9 mouse cellular contexts compared by ENCODE assay signal in the genomic region with DNA sequence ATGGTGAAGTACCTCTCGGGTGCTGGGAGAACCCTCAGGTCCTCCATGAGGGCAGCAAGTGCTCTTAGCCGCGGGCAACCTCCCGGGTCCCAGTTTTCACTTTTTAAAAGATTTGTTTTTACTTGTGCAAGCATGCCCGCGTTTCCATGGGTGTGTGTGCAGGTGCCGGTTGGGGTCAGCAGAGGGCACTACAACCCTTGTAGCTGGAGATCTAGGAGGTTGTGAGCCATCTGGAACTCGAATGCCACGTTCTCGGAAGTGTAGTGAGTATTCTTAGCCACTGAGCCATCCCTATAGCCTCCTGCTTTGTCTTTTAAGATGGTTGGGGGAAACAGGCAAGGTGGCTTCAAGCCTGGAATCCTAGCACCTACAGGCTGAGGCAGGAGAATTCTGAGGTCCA. TPM values are rescaled to one million over a fixed set of nuclear protein-coding genes. Genes with fewer than 3 reads are reported as not detected.
A peak's percentile ranks its signal among the peaks of the same experiment; 100 is the strongest.
DNase-seq lines count a peak whose midpoint lies in the region; TF ChIP-seq lines count a peak whose summit lies in the region.
"Had no signal": no experiment of that assay in that cellular context is flagged by ENCODE, and none has a peak within 500 bp of the region (broad histone marks: within the 10 kb centered on the region; RNA-seq: fewer than 3 reads in every experiment).

No protein-coding gene starts in this region.

- no peaks in the 10 kb centered on the region for H3K79me2 ChIP-seq in CH12.LX (replicated peaks; ENCODE audit: control insufficient read depth, extremely low read depth, insufficient read depth, poor library complexity, severe bottlenecking)
- H3K79me2 ChIP-seq in heart, adult 2 months (replicated peaks; ENCODE audit: control insufficient read depth, insufficient read depth, low read length): no peaks in the 10 kb centered on the region

- WGBS in heart, adult 2 months: 18% methylated on average over 10 of the region's 10 CpGs

- H3K27me3 ChIP-seq in CH12.LX (replicated peaks): no peaks in the 10 kb centered on the region
- H3K27me3 ChIP-seq in heart, adult 2 months (ENCODE audit: control insufficient read depth, insufficient read depth, low read length): no peaks in the 10 kb centered on the region

- TF ChIP-seq EP300 in CH12.LX (IDR thresholded peaks at IDR 0.05; ENCODE audit: low read length): no peak
- peak; percentile 79 for TF ChIP-seq EP300 in heart, adult 2 months (IDR thresholded peaks at IDR 0.05; ENCODE audit: insufficient read depth, low read depth, low read length)

- dilution Hi-C loops in CH12.LX (cut with MboI; ENCODE audit: extremely low pct_ligation_motif_present, extremely low pct_unique_long_range_greater_than_20kb, low sequenced_read_pairs): no loop called here

- H3K36me3 ChIP-seq in CH12.LX (replicated peaks in 1 of 2; ENCODE audit: control insufficient read depth in 1 of 2, insufficient read depth in 1 of 2, low read length in 1 of 2): peaks cover 0 to 80% of the 10 kb centered on the region in 2 experiments
- no peaks in the 10 kb centered on the region for H3K36me3 ChIP-seq in heart, adult 2 months (ENCODE audit: control insufficient read depth, insufficient read depth, low read length)

- peak; percentile 87 for DNase-seq in CH12.LX (ENCODE audit: extremely low read depth)
- DNase-seq in adrenal gland, adult 18-20 months (ENCODE audit: low spot score in 2 of 2): peak; percentile 62 to 74
- DNase-seq in embryo, embryonic 10.5 days (ENCODE audit: low spot score): peak; percentile 83
- peak; percentile 75 to 81 for DNase-seq in heart, adult 2 months
- peak; percentile 49 to 81 for DNase-seq in layer of hippocampus, adult 18-20 months (ENCODE audit: low spot score in 2 of 2)
- DNase-seq in lung, postnatal 14 days: peak; percentile 84
- peak; percentile 77 for DNase-seq in right cerebral cortex, adult 18-20 months
- DNase-seq in urinary bladder, postnatal 25 days (ENCODE audit: low spot score): peak; percentile 69

- H3K4me2 ChIP-seq in CH12.LX (ENCODE audit: insufficient read depth, low read depth, poor library complexity, severe bottlenecking): no peak overlapping the region

- TF ChIP-seq POLR2A in CH12.LX (IDR thresholded peaks at IDR 0.05; ENCODE audit: low read depth, low read length): no peak
- TF ChIP-seq POLR2A in heart, adult 2 months (IDR thresholded peaks at IDR 0.05; ENCODE audit: insufficient read depth, low read depth, low read length): no peak

- H3K9me3 ChIP-seq in CH12.LX (replicated peaks; ENCODE audit: low read length): peaks cover 4% of the 10 kb centered on the region

- H3K4me3 ChIP-seq in CH12.LX (replicated peaks in 1 of 3; ENCODE audit: low read depth in 2 of 3, low read length in 2 of 3, poor library complexity in 1 of 3): no peak overlapping the region
- no peak overlapping the region for H3K4me3 ChIP-seq in heart, adult 2 months

- peak; percentile 99 for TF ChIP-seq RAD21 in CH12.LX (IDR thresholded peaks at IDR 0.05; ENCODE audit: low read depth, low read length)

- H3K4me1 ChIP-seq in CH12.LX (ENCODE audit: control insufficient read depth in 1 of 2, insufficient read depth in 2 of 2): peaks cover 10 to 30% of the 10 kb centered on the region in 2 experiments; a peak in 3 of 4 replicates
- peaks cover 2% of the 10 kb centered on the region; the same call in 1 of the 2 replicates for H3K4me1 ChIP-seq in heart, adult 2 months (ENCODE audit: control insufficient read depth, insufficient read depth, low read length)

- H3K27ac ChIP-seq in CH12.LX (ENCODE audit: insufficient read depth, low read depth): no peak overlapping the region
- H3K27ac ChIP-seq in heart, adult 2 months: peak overlapping the region; percentile 13; the same call in 1 of the 2 replicates

- intact Hi-C loops in heart, adult 2 months (cut with DNase I): loop anchor here (1.0 to 2.0 kb wide), 5 partner anchors 31 to 197 kb away; no protein-coding TSS in a partner anchor

- in situ Hi-C loops in CH12.LX (cut with MboI; ENCODE audit: low pct_ligation_motif_present, low pct_unique_long_range_greater_than_20kb, low sequenced_read_pairs): loop anchor here (5.0 kb wide), 1 partner anchor 45 kb away; the partner anchor contains the start of gene Clip2

- peak; percentile 51 to 98 for TF ChIP-seq CTCF in CH12.LX (conservative IDR thresholded peaks at IDR 0.05 in 1 of 2, IDR thresholded peaks at IDR 0.05 in 1 of 2; ENCODE audit: low read depth in 2 of 2, low read length in 2 of 2)
- peak; percentile 92 for TF ChIP-seq CTCF in heart, adult 2 months (IDR thresholded peaks at IDR 0.05)

- H3K9ac ChIP-seq in CH12.LX (ENCODE audit: insufficient read depth, low read depth): no peak overlapping the region
- H3K9ac ChIP-seq in heart, adult 2 months (ENCODE audit: low read depth, low read length): no peak overlapping the region

TF ChIP-seq in CH12.LX, 34 proteins besides CTCF, POLR2A, EP300 and RAD21:
- TF ChIP-seq IRF4 (IDR thresholded peaks at IDR 0.05; ENCODE audit: low read depth, low read length) (peak; percentile 77), MXI1 (IDR thresholded peaks at IDR 0.05; ENCODE audit: low read depth, low read length) (peak; percentile 68; the same call in 1 of the 2 replicates), ZC3H11A (IDR thresholded peaks at IDR 0.05; ENCODE audit: low read depth, low read length) (peak; percentile 88), TBP (conservative IDR thresholded peaks at IDR 0.05; ENCODE audit: low read depth, low read length) (no peak), MAZ (IDR thresholded peaks at IDR 0.05; ENCODE audit: low read depth, low read length) (0 out of 2 replicates have a peak, but pooled peaks have one; percentile 60), ETS1 (conservative IDR thresholded peaks at IDR 0.05; ENCODE audit: low read depth, low read length) (no peak), MEF2A (IDR thresholded peaks at IDR 0.05; ENCODE audit: borderline replicate concordance, low read depth, low read length) (peak; percentile 70; the same call in 1 of the 2 replicates), CHD1 (IDR thresholded peaks at IDR 0.05; ENCODE audit: low read depth, low read length) (no peak), BHLHE40 (IDR thresholded peaks at IDR 0.05; ENCODE audit: low read depth, low read length) (peak; percentile 62), MAX (IDR thresholded peaks at IDR 0.05; ENCODE audit: low read length) (peak; percentile 83; the same call in 1 of the 2 replicates), USF1 (IDR thresholded peaks at IDR 0.05; ENCODE audit: low read depth, low read length) (no peak), POLR2AphosphoS2 (IDR thresholded peaks at IDR 0.05; ENCODE audit: low read depth, low read length) (no peak), SIN3A (IDR thresholded peaks at IDR 0.05; ENCODE audit: low read length) (peak; percentile 76), JUN (IDR thresholded peaks at IDR 0.05; ENCODE audit: insufficient read depth, low read depth, low read length) (no peak), MAFK (IDR thresholded peaks at IDR 0.05; ENCODE audit: insufficient replicate concordance, low read length) (no peak), GABPA (IDR thresholded peaks at IDR 0.05; ENCODE audit: insufficient replicate concordance, low read depth, low read length) (no peak), SMC3 (IDR thresholded peaks at IDR 0.05; ENCODE audit: low read depth, low read length) (peak; percentile 97), TCF12 (IDR thresholded peaks at IDR 0.05; ENCODE audit: low read depth, low read length) (peak; percentile 55; the same call in 1 of the 2 replicates), ELF1 (IDR thresholded peaks at IDR 0.05; ENCODE audit: low read depth, low read length) (peak; percentile 66; the same call in 1 of the 2 replicates), MYC (IDR thresholded peaks at IDR 0.05; ENCODE audit: low read depth, low read length) (peak; percentile 94), NELFE (IDR thresholded peaks at IDR 0.05; ENCODE audit: low read depth, low read length) (peak; percentile 44; the same call in 1 of the 2 replicates), CHD2 (IDR thresholded peaks at IDR 0.05; ENCODE audit: low read length) (no peak), UBTF (IDR thresholded peaks at IDR 0.05; ENCODE audit: low read depth, low read length) (no peak), KAT2A (IDR thresholded peaks at IDR 0.05; ENCODE audit: insufficient replicate concordance, low read length) (no peak), PAX5 (IDR thresholded peaks at IDR 0.05; ENCODE audit: low read length) (no peak), E2F4 (IDR thresholded peaks at IDR 0.05; ENCODE audit: insufficient replicate concordance, low read depth, low read length) (no peak), NRF1 (IDR thresholded peaks at IDR 0.05; ENCODE audit: low read depth, low read length) (peak; percentile 52; the same call in 1 of the 2 replicates), HCFC1 (IDR thresholded peaks at IDR 0.05; ENCODE audit: low read depth, low read length) (peak; percentile 40)

RNA-seq across cellular contexts. Expression of gene Clip2, which starts 44.9 kb away (rescaled TPM):
- total RNA-seq in CH12.LX (2012; rRNA removed) (6.5 and 8.7 TPM in 2 replicates), CH12.LX (2014; rRNA removed) (4.7 and 5.4 TPM in 2 replicates)
- 15.7 and 16.7 TPM in 2 replicates for polyA plus RNA-seq in CH12.LX (2012; ENCODE audit: insufficient read length, low read depth)
- total RNA-seq in adrenal gland, adult 18-20 months (2021): 10 to 100 TPM; 16.7 to 17.7 TPM
- 1 to 10 TPM; 7.0 to 8.0 TPM for total RNA-seq in heart, adult 2 months (2021)
- polyA plus RNA-seq in heart, adult 2 months (2012; rRNA removed): 6.2 and 9.8 TPM in 2 replicates
- total RNA-seq in layer of hippocampus, adult 18-20 months (2021): 100 to 1,000 TPM; 106 to 107 TPM

RNA-seq across cellular contexts. Expression of gene Gtf2ird1, which starts 50.8 kb away (rescaled TPM):
- total RNA-seq in CH12.LX (2012; rRNA removed) (12.2 and 13.1 TPM in 2 replicates), CH12.LX (2014; rRNA removed) (12.8 and 13.3 TPM in 2 replicates)
- polyA plus RNA-seq in CH12.LX (2012; ENCODE audit: insufficient read length, low read depth): 32.0 and 39.0 TPM in 2 replicates
- 10 to 100 TPM; 44.9 to 71.0 TPM for total RNA-seq in adrenal gland, adult 18-20 months (2021)
- 10 to 100 TPM; 23.8 to 26.4 TPM for total RNA-seq in heart, adult 2 months (2021)
- 13.4 and 18.0 TPM in 2 replicates for polyA plus RNA-seq in heart, adult 2 months (2012; rRNA removed)
- total RNA-seq in layer of hippocampus, adult 18-20 months (2021): 10 to 100 TPM; 19.8 to 27.3 TPM

RNA-seq across cellular contexts. Expression of gene Syna, which starts 52.7 kb away (rescaled TPM):
- total RNA-seq in CH12.LX (2012; rRNA removed) (0.08 and 0.13 TPM in 2 replicates), CH12.LX (2014; rRNA removed) (0.13 TPM in 1 of 2 replicates, not detected in the other)
- 2.3 and 4.0 TPM in 2 replicates for polyA plus RNA-seq in CH12.LX (2012; ENCODE audit: insufficient read length, low read depth)
- total RNA-seq in adrenal gland, adult 18-20 months (2021): not detected
- total RNA-seq in heart, adult 2 months (2021): not detected
- polyA plus RNA-seq in heart, adult 2 months (2012; rRNA removed): not detected in 2 replicates
- total RNA-seq in layer of hippocampus, adult 18-20 months (2021): 1 to 10 TPM; 3.8 to 4.3 TPM
- polyA plus RNA-seq: heart, embryonic 14.5 days had no signal

Comparison
In these comparisons a context has a peak if more than half of its experiments do, and no peak if none do; other contexts are left out.
1. RNA of gene Clip2, which starts 44.9 kb away (total RNA-seq): 106 to 107 TPM in layer of hippocampus, adult 18-20 months; 16.7 to 17.7 TPM in adrenal gland, adult 18-20 months, 4.7 to 8.7 TPM in CH12.LX and 7.0 to 8.0 TPM in heart, adult 2 months; every median in the first group is over 4 times any median in the second.
2. RNA of gene Syna, which starts 52.7 kb away (total RNA-seq): 3.8 to 4.3 TPM in layer of hippocampus, adult 18-20 months; 0.08 to 0.13 TPM in CH12.LX, not detected in adrenal gland, adult 18-20 months and not detected in heart, adult 2 months; every median in the first group is over 4 times any median in the second.
3. Peak in every context shown above with its lines, with median percentiles within 50 percentile points of each other: DNase-seq.